Mouse (Mus musculus) naive thymus-derived CD4-positive, alpha-beta T cell, adult 2 months (primary cell): ENCODE data around the gene Nfkb2.

Experiments used
- DNase-seq: peaks from one replicate; pipeline ENCODE4 v3.0.0-alpha.2; 2011; ENCODE audit warnings: low read depth

The Nfkb2 gene

GRCm38 (mm10) chr19:46308706-46309435, 4.8 kb downstream of the Nfkb2 start:
- DNase-seq: peak; percentile 91

GRCm38 (mm10) chr19:46309651-46310305, 5.7 kb downstream of the Nfkb2 start:
- peak; percentile 11 for DNase-seq

- DNase-seq: peak; percentile 5
These were observed 6.3 kb downstream of the Nfkb2 start for GRCm38 (mm10) chr19:46310312-46310865.

GRCm38 (mm10) chr19:46311341-46311740, 7.2 kb downstream of the Nfkb2 start:
- peak; percentile 14 for DNase-seq

- peak; percentile 3 for DNase-seq
These were observed 8.4 kb downstream of the Nfkb2 start for GRCm38 (mm10) chr19:46312566-46312965.

- no peak for DNase-seq
These were observed 9.0 kb downstream of the Nfkb2 start for GRCm38 (mm10) chr19:46313116-46313515.

- DNase-seq: peak; percentile 6
These were observed 9.5 kb downstream of the Nfkb2 start for GRCm38 (mm10) chr19:46313591-46313990.

GRCm38 (mm10) chr19:46314151-46314601, 10.1 kb downstream of the Nfkb2 start:
- peak; percentile 28 for DNase-seq

GRCm38 (mm10) chr19:46314872-46315742, 11.0 kb downstream of the Nfkb2 start:
- DNase-seq: peak; percentile 27

- no peak for DNase-seq
These were observed 11.9 kb downstream of the Nfkb2 start for GRCm38 (mm10) chr19:46315752-46316610.

- no peak for DNase-seq
These were observed 12.9 kb downstream of the Nfkb2 start for GRCm38 (mm10) chr19:46316846-46317545.

GRCm38 (mm10) chr19:46317546-46317885, 13.4 kb downstream of the Nfkb2 start:
- DNase-seq: no peak

GRCm38 (mm10) chr19:46318031-46318471, 13.9 kb downstream of the Nfkb2 start:
- no peak for DNase-seq

- no peak for DNase-seq
These were observed 14.7 kb downstream of the Nfkb2 start for GRCm38 (mm10) chr19:46318586-46319378.

- no peak for DNase-seq
These were observed 16.1 kb downstream of the Nfkb2 start for GRCm38 (mm10) chr19:46320076-46320785.

- no peak for DNase-seq
These were observed 17.2 kb downstream of the Nfkb2 start for GRCm38 (mm10) chr19:46321101-46321943.

- DNase-seq: no peak
These were observed 18.2 kb downstream of the Nfkb2 start for GRCm38 (mm10) chr19:46322144-46322995.
